Mouse (Mus musculus) neural tube, embryonic 13.5 days (tissue): Measurements from ENCODE around the gene Gm21981. TPM values are rescaled to one million over a fixed set of nuclear protein-coding genes. Genes with fewer than 3 reads are reported as not detected.
"Not testable (repeated sequence)": the region's sequence is repeated elsewhere in the genome, so short reads cannot be mapped to it uniquely, and the experiment has no call there.

ENCODE experiments used
- ATAC-seq: fragments of 200-750 bp; cut with Nextera tagmentation; 2 replicates; pipeline ENCODE4 v1.8.0; 2017; ENCODE audit warnings: low read depth, mild to moderate bottlenecking, moderate TSS enrichment, moderate library complexity
- H3K27ac ChIP-seq: fragments of 300-500 bp; sonication (generic); replicated peaks from 2 replicates; pipeline ENCODE4 v1.5.1; 2015; ENCODE audit warnings: moderate library complexity, mild to moderate bottlenecking, inconsistent platforms
- H3K27me3 ChIP-seq: fragments of 300-500 bp; sonication (generic); 2 replicates; pipeline ENCODE4 v1.6.1; 2015; ENCODE audit warnings: mild to moderate bottlenecking, inconsistent platforms
- H3K36me3 ChIP-seq: fragments of 300-500 bp; sonication (generic); 2 replicates; pipeline ENCODE4 v1.6.1; 2015; ENCODE audit warnings: mild to moderate bottlenecking, inconsistent platforms
- H3K4me1 ChIP-seq: fragments of 300-500 bp; sonication (generic); replicated peaks from 2 replicates; pipeline ENCODE4 v1.6.1; 2015; ENCODE audit warnings: inconsistent platforms
- H3K4me2 ChIP-seq: fragments of 300-500 bp; sonication (generic); 2 replicates; pipeline ENCODE4 v1.6.1; 2015; ENCODE audit warnings: inconsistent platforms, mild to moderate bottlenecking, moderate library complexity
- H3K4me3 ChIP-seq: fragments of 300-500 bp; sonication (generic); 2 replicates; pipeline ENCODE4 v1.5.1; 2015; ENCODE audit warnings: mild to moderate bottlenecking, inconsistent platforms
- H3K9ac ChIP-seq: fragments of 300-500 bp; sonication (generic); 2 replicates; pipeline ENCODE4 v1.6.1; 2015; ENCODE audit warnings: moderate library complexity, mild to moderate bottlenecking, inconsistent platforms
- H3K9me3 ChIP-seq: fragments of 300-500 bp; sonication (generic); 2 replicates; pipeline ENCODE4 v1.6.1; 2016; ENCODE audit warnings: inconsistent platforms
- WGBS: fragments of 180-500 bp; shearing (Covaris S2); methylation state at CpG from one replicate; pipeline ENCODE4 v1.1.7; 2015; 5-methylcytosine and 5-hydroxymethylcytosine counted together
- polyA plus RNA-seq: library from polyadenylated mRNA; unstranded; fragments of >200 nt; fragmentation: Nextera tagmentation; extraction: Ambion mirVana; gene quantifications from 2 replicates; pipeline ENCODE4 v1.2.1, GENCODE M21; 2015

The Gm21981 gene
- polyA plus RNA-seq, 1 experiment from 2014 or later, result 0.38 TPM

DNA sequence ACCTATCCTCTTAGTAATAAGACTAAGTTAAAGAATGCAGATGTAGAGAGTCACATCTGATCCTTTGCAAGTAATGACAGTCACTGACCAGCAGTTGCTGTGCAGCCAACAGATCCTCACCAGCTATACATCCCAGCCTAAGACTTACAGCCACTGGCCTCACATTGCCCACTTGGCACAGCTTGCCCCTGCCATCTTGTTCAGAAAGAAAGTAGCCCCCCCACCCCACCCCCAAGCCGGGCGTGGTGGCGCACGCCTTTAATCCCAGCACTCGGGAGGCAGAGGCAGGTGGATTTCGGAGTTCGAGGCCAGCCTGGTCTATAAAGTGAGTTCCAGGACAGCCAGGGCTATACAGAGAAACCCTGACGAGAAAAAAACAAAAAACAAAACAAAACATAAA lies 39.9 kb downstream of the Gm21981 start:
- not testable (repeated sequence) for H3K9me3 ChIP-seq, H3K27ac ChIP-seq, H3K4me3 ChIP-seq, H3K4me2 ChIP-seq, H3K27me3 ChIP-seq, H3K9ac ChIP-seq, ATAC-seq, H3K4me1 ChIP-seq
- peaks cover 10% of the 10 kb centered on the region; the same call in 1 of the 2 replicates for H3K36me3 ChIP-seq
- 95% methylated on average over 8 of the region's 8 CpGs for WGBS

DNA sequence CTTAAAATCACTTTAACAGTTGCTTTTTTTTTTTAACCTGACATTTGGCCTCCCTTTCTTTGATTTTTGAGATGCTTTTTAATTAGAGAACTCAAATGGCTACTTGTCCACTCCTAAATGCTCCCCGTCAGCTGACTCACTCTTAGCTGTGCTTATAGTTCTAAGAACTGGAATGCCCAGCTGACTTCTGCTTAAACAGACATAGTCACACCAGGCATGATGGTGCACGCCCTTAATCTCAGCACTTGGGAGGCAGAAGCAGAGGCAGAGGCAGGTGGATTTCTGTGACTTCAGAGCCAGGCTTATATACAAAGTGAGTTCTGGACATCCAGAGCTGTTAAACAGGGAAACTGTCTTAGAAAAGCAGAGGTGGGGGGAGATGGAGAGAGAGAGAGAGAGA lies 42.3 kb downstream of the Gm21981 start:
- no peak overlapping the region for H3K27ac ChIP-seq
- no peak overlapping the region for H3K4me3 ChIP-seq
- H3K4me1 ChIP-seq, result peaks cover 7% of the 10 kb centered on the region; the same call in 1 of the 2 replicates
- peaks cover 10% of the 10 kb centered on the region; the same call in 1 of the 2 replicates for H3K36me3 ChIP-seq
- H3K4me2 ChIP-seq, result no peak overlapping the region
- WGBS, result 74% methylated on average over 2 of the region's 2 CpGs
- no peak overlapping the region for H3K9ac ChIP-seq
- no peak for ATAC-seq
- no peaks in the 10 kb centered on the region for H3K27me3 ChIP-seq
- H3K9me3 ChIP-seq, result no peaks in the 10 kb centered on the region

DNA sequence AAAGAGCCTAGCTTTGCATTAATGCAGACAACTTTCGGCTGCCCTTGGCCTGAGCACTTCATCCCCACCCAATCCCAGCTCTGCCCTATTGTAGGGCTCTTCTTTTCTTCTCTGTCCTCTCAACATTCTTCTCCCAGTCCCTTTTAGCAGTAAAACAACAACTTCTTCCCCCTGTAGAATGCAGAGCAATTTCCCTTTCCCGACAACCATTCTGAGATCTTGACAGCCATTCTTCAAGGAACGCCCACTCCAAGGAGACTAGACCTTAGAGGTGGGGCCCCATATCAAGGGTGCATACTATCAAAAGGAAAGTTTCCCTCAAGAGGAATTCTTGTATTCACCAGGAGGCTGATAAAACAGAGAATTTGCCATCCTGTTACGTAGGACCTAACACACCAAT lies 45.3 kb downstream of the Gm21981 start:
- no peak for ATAC-seq
- Histone ChIP-seq H3K4me3 (no peak overlapping the region), H3K9me3 (no peaks in the 10 kb centered on the region), H3K27me3 (no peaks in the 10 kb centered on the region), H3K27ac (0 out of 2 replicates have a peak overlapping the region, but pooled peaks have one; percentile 13), H3K4me2 (no peak overlapping the region), H3K9ac (no peak overlapping the region), H3K4me1 (peaks cover 7% of the 10 kb centered on the region; the same call in 1 of the 2 replicates), H3K36me3 (peaks cover 10% of the 10 kb centered on the region; the same call in 1 of the 2 replicates)
- 27% methylated on average over 4 of the region's 4 CpGs for WGBS

DNA sequence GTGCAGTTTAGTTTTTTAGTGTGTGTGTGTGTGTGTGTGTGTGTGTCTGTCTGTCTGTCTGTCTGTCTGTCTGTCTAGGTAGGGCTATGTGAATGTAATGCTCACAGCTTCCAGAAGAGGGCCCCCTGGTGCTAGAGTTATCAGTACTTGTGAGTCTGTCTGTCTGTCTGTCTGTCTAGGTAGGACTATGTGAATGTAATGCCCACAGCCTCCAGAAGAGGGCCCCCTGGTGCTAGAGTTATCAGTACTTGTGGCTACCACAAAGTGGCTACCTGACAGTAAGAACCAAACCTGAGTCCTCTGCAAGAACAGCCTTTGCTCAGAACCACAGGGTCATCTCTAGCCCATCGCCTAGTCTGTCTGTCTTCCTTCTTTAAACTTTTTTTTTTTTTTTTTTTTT lies 47.6 kb downstream of the Gm21981 start:
- no peaks in the 10 kb centered on the region for H3K27me3 ChIP-seq
- no peaks in the 10 kb centered on the region for H3K9me3 ChIP-seq
- peaks cover 6% of the 10 kb centered on the region; the same call in 1 of the 2 replicates for H3K36me3 ChIP-seq
- H3K27ac ChIP-seq, result no peak overlapping the region
- no peak overlapping the region for H3K4me3 ChIP-seq
- no peak overlapping the region for H3K9ac ChIP-seq
- no peak overlapping the region for H3K4me2 ChIP-seq
- H3K4me1 ChIP-seq, result peaks cover 7% of the 10 kb centered on the region; the same call in 1 of the 2 replicates
- no peak for ATAC-seq
- 84% methylated on average over 1 of the region's 1 CpGs for WGBS

DNA sequence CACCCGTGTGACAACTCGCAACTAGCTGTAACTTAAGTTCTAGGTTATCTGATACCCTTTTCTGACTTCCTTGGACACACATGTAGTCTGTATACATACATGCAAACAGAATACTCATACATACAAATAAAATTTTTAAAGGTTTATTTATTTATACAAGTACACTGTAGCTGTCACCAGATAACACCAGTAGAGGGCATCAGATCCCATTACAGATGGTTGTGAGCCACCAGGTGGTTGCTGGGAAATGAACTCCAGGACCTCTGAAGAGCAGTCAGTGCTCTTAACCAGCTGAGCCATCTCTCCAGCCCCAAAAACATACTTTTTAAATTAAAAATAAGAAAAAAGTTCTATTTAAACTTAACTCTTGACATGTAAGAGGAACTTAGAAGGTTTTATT lies 51.3 kb downstream of the Gm21981 start:
- no peaks in the 10 kb centered on the region for H3K36me3 ChIP-seq
- H3K4me2 ChIP-seq, result no peak overlapping the region
- H3K27me3 ChIP-seq, result no peaks in the 10 kb centered on the region
- H3K9me3 ChIP-seq, result no peaks in the 10 kb centered on the region
- 87% methylated on average over 2 of the region's 2 CpGs for WGBS
- no peak for ATAC-seq
- no peak overlapping the region for H3K9ac ChIP-seq
- H3K4me3 ChIP-seq, result no peak overlapping the region
- no peak overlapping the region for H3K27ac ChIP-seq
- H3K4me1 ChIP-seq, result peaks cover 8% of the 10 kb centered on the region

Other genes with a start within 250 kb of the Gm21981 start
- 23.2 and 26.6 TPM in 2 replicates for gene Taf8, start 192.2 kb downstream of the Gm21981 start, polyA plus RNA-seq
- gene Ccnd3, start 189.4 kb downstream of the Gm21981 start, polyA plus RNA-seq, result 78.5 and 86.5 TPM in 2 replicates
- 32.9 and 33.2 TPM in 2 replicates for gene Bysl, start 83.0 kb downstream of the Gm21981 start, polyA plus RNA-seq
- 38.9 and 39.7 TPM in 2 replicates for gene Med20, start 82.9 kb downstream of the Gm21981 start, polyA plus RNA-seq
- gene Gm20517, start 82.9 kb downstream of the Gm21981 start, polyA plus RNA-seq, result 2.4 and 3.0 TPM in 2 replicates
- gene Usp49, start 63.8 kb downstream of the Gm21981 start, polyA plus RNA-seq, result 8.2 and 10.6 TPM in 2 replicates
- 310 and 314 TPM in 2 replicates for gene Tomm6, start 6.1 kb downstream of the Gm21981 start, polyA plus RNA-seq
- gene Frs3, start 5.4 kb downstream of the Gm21981 start, polyA plus RNA-seq, result 34.2 and 36.3 TPM in 2 replicates
- 0.95 and 1.4 TPM in 2 replicates for gene Prickle4, start 281 bp upstream of the Gm21981 start, polyA plus RNA-seq
- not detected in 2 replicates for gene Pgc, start 32.4 kb upstream of the Gm21981 start, polyA plus RNA-seq
- 2.3 and 2.8 TPM in 2 replicates for gene Tfeb, start 42.6 kb upstream of the Gm21981 start, polyA plus RNA-seq
- gene Mdfi, start 140.2 kb upstream of the Gm21981 start, polyA plus RNA-seq, result 3.6 and 4.7 TPM in 2 replicates
- gene Foxp4, start 230.2 kb upstream of the Gm21981 start, polyA plus RNA-seq, result 17.2 and 18.5 TPM in 2 replicates